Mouse (Mus musculus): ENCODE results near the gene Olfr1392.

DNA sequence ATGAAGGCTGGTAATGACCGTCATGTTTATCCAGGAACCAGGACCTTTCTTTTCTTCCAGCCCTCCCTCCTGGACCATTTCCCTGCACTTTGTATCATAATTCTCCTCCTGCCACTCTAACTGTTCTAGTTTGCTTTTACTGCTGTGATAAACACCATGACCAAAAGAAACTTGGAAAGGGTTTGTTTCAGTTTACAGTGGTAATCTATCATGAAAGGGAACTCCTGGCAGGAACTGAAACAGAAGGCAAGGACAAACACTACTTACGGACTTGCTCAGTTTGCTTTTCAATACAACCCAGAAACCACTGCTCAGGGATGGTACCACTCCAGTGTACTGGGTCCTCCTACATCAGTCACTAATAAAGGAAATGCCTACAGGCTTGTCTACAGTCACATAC is 47.5 kb upstream of the Olfr1392 start:
- TF ChIP-seq CTCF (IDR thresholded peaks at IDR 0.05; ENCODE audit: low read depth, low read length) (no peak), POLR2A (IDR thresholded peaks at IDR 0.05; ENCODE audit: extremely low read depth, insufficient read depth, low read length) (no peak)
